Mouse (Mus musculus) lung, adult 2 months (tissue): Measurements from ENCODE around the gene Smcr8.

Experiments used
- CTCF ChIP-seq: fragments of 200-500 bp; IDR thresholded peaks from 2 replicates; pipeline ENCODE4 v1.5.1; 2011; ENCODE audit warnings: mild to moderate bottlenecking, low read length, control low read depth; ENCODE audit not compliant: insufficient read depth
- POLR2A ChIP-seq: fragments of 200-500 bp; IDR thresholded peaks from 2 replicates; pipeline ENCODE4 v1.6.1; 2011; ENCODE audit warnings: low read depth, mild to moderate bottlenecking, control low read depth, low read length, borderline replicate concordance; ENCODE audit errors: extremely low read depth

GRCm38 (mm10) chr11:60774841-60775240 lies 2.5 kb upstream of the Smcr8 start:
- TF ChIP-seq CTCF, result no peak
- no peak for TF ChIP-seq POLR2A
